Mouse (Mus musculus) heart, embryonic 10.5 days (tissue): ENCODE data around the gene Hnrnpf. TPM values are rescaled to one million over a fixed set of nuclear protein-coding genes. Genes with fewer than 3 reads are reported as not detected.

Source experiments
- DNase-seq: peaks from one replicate; pipeline ENCODE4 v3.0.0-alpha.2; 2017; ENCODE audit warnings: low spot score
- H3K27ac ChIP-seq: fragments of 300-500 bp; sonication (generic); 2 replicates; pipeline ENCODE4 v1.5.1; 2016; ENCODE audit warnings: mild to moderate bottlenecking
- H3K27me3 ChIP-seq: fragments of 300-500 bp; sonication (generic); 2 replicates; pipeline ENCODE4 v1.6.1; 2016; ENCODE audit warnings: mild to moderate bottlenecking; ENCODE audit not compliant: poor library complexity, insufficient read depth, severe bottlenecking
- H3K36me3 ChIP-seq: fragments of 300-500 bp; sonication (generic); 2 replicates; pipeline ENCODE4 v1.6.1; 2016; ENCODE audit warnings: mild to moderate bottlenecking, moderate library complexity
- H3K4me1 ChIP-seq: fragments of 300-500 bp; sonication (generic); 2 replicates; pipeline ENCODE4 v1.6.1; 2016; ENCODE audit warnings: mild to moderate bottlenecking
- H3K4me3 ChIP-seq: fragments of 300-500 bp; sonication (generic); 2 replicates; pipeline ENCODE4 v1.5.1; 2016; ENCODE audit warnings: mild to moderate bottlenecking, moderate library complexity
- H3K9me3 ChIP-seq: fragments of 300-500 bp; sonication (generic); 2 replicates; pipeline ENCODE4 v1.6.1; 2016; ENCODE audit warnings: mild to moderate bottlenecking, moderate library complexity
- WGBS: fragments of 180-500 bp; shearing (Covaris S2); methylation state at CpG from one replicate; pipeline ENCODE4 v1.1.7; 2016; 5-methylcytosine and 5-hydroxymethylcytosine counted together
- polyA plus RNA-seq: library from polyadenylated mRNA; unstranded; fragments of >200 nt; fragmentation: Nextera tagmentation; extraction: Ambion mirVana; gene quantifications from 2 replicates; pipeline ENCODE4 v1.2.1, GENCODE M21; 2016

Gene Hnrnpf
- polyA plus RNA-seq, 1 experiment from 2014 or later = 767 TPM

GRCm38 (mm10) chr6:117879408-117880115 lies 20.6 kb upstream of the Hnrnpf start:
- Histone ChIP-seq H3K4me3 (peak overlapping the region; percentile 66), H3K4me1 (peaks cover 11% of the 10 kb centered on the region), H3K27ac (peak overlapping the region; percentile 99), H3K36me3 (no peaks in the 10 kb centered on the region), H3K9me3 (no peaks in the 10 kb centered on the region), H3K27me3 (no peaks in the 10 kb centered on the region)
- DNase-seq = peak; percentile 99
- WGBS = under 1% methylated on average over 67 of the region's 67 CpGs

- peak overlapping the region; percentile 99 for H3K27ac ChIP-seq
- H3K4me3 ChIP-seq = peak overlapping the region; percentile 66
- no peaks in the 10 kb centered on the region for H3K36me3 ChIP-seq
These were observed 19.7 kb upstream of the Hnrnpf start for GRCm38 (mm10) chr6:117880394-117880838.

GRCm38 (mm10) chr6:117881229-117881628 lies 18.9 kb upstream of the Hnrnpf start:
- H3K27me3 ChIP-seq = no peaks in the 10 kb centered on the region
- H3K27ac ChIP-seq = peak overlapping the region; percentile 99; the same call in 1 of the 2 replicates
- H3K4me1 ChIP-seq = peaks cover 11% of the 10 kb centered on the region
- DNase-seq = no peak
- WGBS = 84% methylated on average over 7 of the region's 7 CpGs
- no peaks in the 10 kb centered on the region for H3K9me3 ChIP-seq
- no peak overlapping the region for H3K4me3 ChIP-seq
- no peaks in the 10 kb centered on the region for H3K36me3 ChIP-seq

More at GRCm38 (mm10) chr6:117880394-117880838, 19.7 kb upstream of the Hnrnpf start:
- peaks cover 11% of the 10 kb centered on the region for H3K4me1 ChIP-seq
- no peaks in the 10 kb centered on the region for H3K9me3 ChIP-seq
- WGBS = 58% methylated on average over 3 of the region's 3 CpGs
- no peaks in the 10 kb centered on the region for H3K27me3 ChIP-seq
- no peak for DNase-seq

GRCm38 (mm10) chr6:117881997-117882396 lies 18.1 kb upstream of the Hnrnpf start:
- Histone ChIP-seq H3K4me1 (peaks cover 11% of the 10 kb centered on the region), H3K27me3 (no peaks in the 10 kb centered on the region), H3K36me3 (no peaks in the 10 kb centered on the region), H3K9me3 (no peaks in the 10 kb centered on the region), H3K4me3 (no peak overlapping the region), H3K27ac (0 out of 2 replicates have a peak overlapping the region, but pooled peaks have one; percentile 16)
- 58% methylated on average over 7 of the region's 7 CpGs for WGBS
- DNase-seq = no peak

GRCm38 (mm10) chr6:117885943-117886342 lies 14.2 kb upstream of the Hnrnpf start:
- no peak overlapping the region for H3K27ac ChIP-seq
- no peak for DNase-seq
- peaks cover 15% of the 10 kb centered on the region for H3K4me1 ChIP-seq
- H3K27me3 ChIP-seq = no peaks in the 10 kb centered on the region
- 78% methylated on average over 2 of the region's 2 CpGs for WGBS
- no peaks in the 10 kb centered on the region for H3K36me3 ChIP-seq
- H3K9me3 ChIP-seq = no peaks in the 10 kb centered on the region
- H3K4me3 ChIP-seq = no peak overlapping the region

- peaks cover 17% of the 10 kb centered on the region for H3K4me1 ChIP-seq
- DNase-seq = no peak
- no peaks in the 10 kb centered on the region for H3K27me3 ChIP-seq
- H3K4me3 ChIP-seq = peak overlapping the region; percentile 22
- H3K36me3 ChIP-seq = no peaks in the 10 kb centered on the region
- H3K9me3 ChIP-seq = no peaks in the 10 kb centered on the region
- H3K27ac ChIP-seq = peak overlapping the region; percentile 82
- WGBS = 32% methylated on average over 1 of the region's 1 CpGs
These were observed 12.1 kb upstream of the Hnrnpf start for GRCm38 (mm10) chr6:117888032-117888431.

GRCm38 (mm10) chr6:117888642-117889096 lies 11.5 kb upstream of the Hnrnpf start:
- 39% methylated on average over 2 of the region's 2 CpGs for WGBS
- peak; percentile 90 for DNase-seq
- H3K27me3 ChIP-seq = no peaks in the 10 kb centered on the region
- H3K4me1 ChIP-seq = peaks cover 17% of the 10 kb centered on the region
- no peaks in the 10 kb centered on the region for H3K36me3 ChIP-seq
- H3K27ac ChIP-seq = peak overlapping the region; percentile 82
- no peaks in the 10 kb centered on the region for H3K9me3 ChIP-seq
- H3K4me3 ChIP-seq = peak overlapping the region; percentile 22; the same call in 1 of the 2 replicates

- no peak for DNase-seq
- no peak overlapping the region for H3K4me3 ChIP-seq
- no peak overlapping the region for H3K27ac ChIP-seq
- no peaks in the 10 kb centered on the region for H3K27me3 ChIP-seq
- H3K4me1 ChIP-seq = peaks cover 17% of the 10 kb centered on the region
- WGBS = 83% methylated on average over 6 of the region's 6 CpGs
- no peaks in the 10 kb centered on the region for H3K9me3 ChIP-seq
- H3K36me3 ChIP-seq = no peaks in the 10 kb centered on the region
These were observed 9.9 kb upstream of the Hnrnpf start for GRCm38 (mm10) chr6:117890257-117890656.

GRCm38 (mm10) chr6:117891369-117892160 lies 8.6 kb upstream of the Hnrnpf start:
- Histone ChIP-seq H3K4me1 (peaks cover 17% of the 10 kb centered on the region), H3K9me3 (no peaks in the 10 kb centered on the region), H3K36me3 (no peaks in the 10 kb centered on the region), H3K4me3 (no peak overlapping the region), H3K27me3 (no peaks in the 10 kb centered on the region), H3K27ac (0 out of 2 replicates have a peak overlapping the region, but pooled peaks have one; percentile 23)
- WGBS = 60% methylated on average over 14 of the region's 14 CpGs
- no peak for DNase-seq

GRCm38 (mm10) chr6:117892386-117892785 lies 7.7 kb upstream of the Hnrnpf start:
- WGBS = 67% methylated on average over 3 of the region's 3 CpGs
- DNase-seq = no peak
- no peaks in the 10 kb centered on the region for H3K36me3 ChIP-seq
- H3K9me3 ChIP-seq = no peaks in the 10 kb centered on the region
- H3K27me3 ChIP-seq = no peaks in the 10 kb centered on the region
- no peak overlapping the region for H3K27ac ChIP-seq
- H3K4me1 ChIP-seq = peaks cover 17% of the 10 kb centered on the region
- H3K4me3 ChIP-seq = no peak overlapping the region

GRCm38 (mm10) chr6:117893435-117893834 lies 6.7 kb upstream of the Hnrnpf start:
- H3K4me3 ChIP-seq = no peak overlapping the region
- H3K9me3 ChIP-seq = no peaks in the 10 kb centered on the region
- no peak overlapping the region for H3K27ac ChIP-seq
- 86% methylated on average over 2 of the region's 2 CpGs for WGBS
- peaks cover 14% of the 10 kb centered on the region for H3K4me1 ChIP-seq
- no peaks in the 10 kb centered on the region for H3K27me3 ChIP-seq
- no peak for DNase-seq
- no peaks in the 10 kb centered on the region for H3K36me3 ChIP-seq

GRCm38 (mm10) chr6:117897800-117898199 lies 2.3 kb upstream of the Hnrnpf start:
- H3K4me3 ChIP-seq = no peak overlapping the region
- DNase-seq = no peak
- 76% methylated on average over 5 of the region's 5 CpGs for WGBS

More at GRCm38 (mm10) chr6:117897800-117898199, 2.3 kb upstream of the Hnrnpf start:
- H3K4me1 ChIP-seq = peaks cover 8% of the 10 kb centered on the region
- no peaks in the 10 kb centered on the region for H3K27me3 ChIP-seq
- no peak overlapping the region for H3K27ac ChIP-seq
- no peaks in the 10 kb centered on the region for H3K9me3 ChIP-seq
- H3K36me3 ChIP-seq = no peaks in the 10 kb centered on the region
